Mouse (Mus musculus) limb, embryonic 14.5 days (tissue): Measurements from ENCODE around the gene Ppp2r5c. TPM values are rescaled to one million over a fixed set of nuclear protein-coding genes. Genes with fewer than 3 reads are reported as not detected.

Experiments used
- ATAC-seq: fragments of 200-750 bp; cut with Nextera tagmentation; 2 replicates; pipeline ENCODE4 v1.8.0; 2017; ENCODE audit warnings: low read depth, moderate number of reproducible peaks, moderate TSS enrichment; ENCODE audit not compliant: low FRiP score
- DNase-seq: peaks from one replicate; pipeline ENCODE4 v3.0.0-alpha.2; 2015; ENCODE audit warnings: low spot score
- H3K27ac ChIP-seq: fragments of 300-500 bp; sonication (generic); replicated peaks from 2 replicates; pipeline ENCODE4 v1.5.1; 2014; ENCODE audit warnings: low read depth, mild to moderate bottlenecking, low read length, moderate library complexity, mixed read lengths
- H3K27me3 ChIP-seq: fragments of 300-500 bp; sonication (generic); 2 replicates; pipeline ENCODE4 v1.6.1; 2014; ENCODE audit warnings: low read length, mixed read lengths; ENCODE audit not compliant: control insufficient read depth, insufficient read depth
- H3K36me3 ChIP-seq: fragments of 300-500 bp; sonication (generic); 2 replicates; pipeline ENCODE4 v1.6.1; 2014; ENCODE audit warnings: mild to moderate bottlenecking, low read length, moderate library complexity, mixed read lengths; ENCODE audit not compliant: control insufficient read depth, insufficient read depth
- H3K4me1 ChIP-seq: fragments of 300-500 bp; sonication (generic); 2 replicates; pipeline ENCODE4 v1.6.1; 2014; ENCODE audit warnings: antibody characterized with exemption, low read length, mixed read lengths; ENCODE audit not compliant: control insufficient read depth, insufficient read depth
- H3K4me2 ChIP-seq: fragments of 300-500 bp; sonication (generic); replicated peaks from 2 replicates; pipeline ENCODE4 v1.6.1; 2014; ENCODE audit warnings: low read depth, mild to moderate bottlenecking, low read length, moderate library complexity; ENCODE audit not compliant: severe bottlenecking
- H3K4me3 ChIP-seq: fragments of 300-500 bp; sonication (generic); replicated peaks from 2 replicates; pipeline ENCODE4 v1.5.1; 2014; ENCODE audit warnings: low read length
- H3K9ac ChIP-seq: fragments of 300-500 bp; sonication (generic); 2 replicates; pipeline ENCODE4 v1.6.1; 2014; ENCODE audit warnings: mild to moderate bottlenecking, low read depth, low read length, moderate library complexity; ENCODE audit not compliant: severe bottlenecking
- H3K9me3 ChIP-seq: fragments of 300-500 bp; sonication (generic); 2 replicates; pipeline ENCODE4 v1.6.1; 2016; ENCODE audit warnings: low read length; ENCODE audit not compliant: control insufficient read depth
- POLR2A ChIP-seq: fragments of 200-500 bp; IDR thresholded peaks from 2 replicates; pipeline ENCODE4 v1.8.0; 2012; ENCODE audit warnings: inconsistent platforms, mild to moderate bottlenecking, moderate library complexity, borderline replicate concordance; ENCODE audit not compliant: insufficient read depth, insufficient read length; ENCODE audit errors: extremely low read depth
- WGBS: fragments of 180-500 bp; shearing (Covaris S2); extraction: QIAGEN DNeasy Blood & Tissue Kit; methylation state at CpG from one replicate; pipeline ENCODE4 v1.1.7; 2014; 5-methylcytosine and 5-hydroxymethylcytosine counted together
- polyA plus RNA-seq, 2 experiments: library from polyadenylated mRNA; depleted of rRNA in 1 of 2; stranded (reverse) in 1 of 2; unstranded in 1 of 2; fragments of >200 nt; fragmentation: Nextera tagmentation in 1 of 2; extraction: Ambion mirVana in 1 of 2; gene quantifications; 2 replicates each; pipeline versions ENCODE4 v1.2.1 to v1.2.3; 2012 to 2014

The Ppp2r5c gene
- polyA plus RNA-seq, 2 experiments = 75.2 to 156 TPM

- DNase-seq = no peak
- WGBS = 61% methylated on average over 7 of the region's 7 CpGs
- H3K27me3 ChIP-seq = no peaks in the 10 kb centered on the region
Observed at GRCm38 (mm10) chr12:110431805-110432204, 15.1 kb upstream of the Ppp2r5c start.

GRCm38 (mm10) chr12:110436638-110437366, 10.1 kb upstream of the Ppp2r5c start:
- DNase-seq = no peak
- no peak for ATAC-seq

More at GRCm38 (mm10) chr12:110431805-110432204, 15.1 kb upstream of the Ppp2r5c start:
- no peak for TF ChIP-seq POLR2A
- no peaks in the 10 kb centered on the region for H3K4me1 ChIP-seq
- no peak overlapping the region for H3K4me3 ChIP-seq
- H3K4me2 ChIP-seq = no peak overlapping the region
- no peaks in the 10 kb centered on the region for H3K36me3 ChIP-seq
- H3K9ac ChIP-seq = no peak overlapping the region
- no peaks in the 10 kb centered on the region for H3K9me3 ChIP-seq
- ATAC-seq = no peak
- no peak overlapping the region for H3K27ac ChIP-seq

GRCm38 (mm10) chr12:110437367-110437703, 9.6 kb upstream of the Ppp2r5c start:
- no peaks in the 10 kb centered on the region for H3K36me3 ChIP-seq
- H3K9me3 ChIP-seq = no peaks in the 10 kb centered on the region
- no peak for TF ChIP-seq POLR2A
- no peaks in the 10 kb centered on the region for H3K27me3 ChIP-seq
- ATAC-seq = no peak
- H3K4me2 ChIP-seq = no peak overlapping the region
- H3K9ac ChIP-seq = no peak overlapping the region
- H3K4me1 ChIP-seq = no peaks in the 10 kb centered on the region
- H3K4me3 ChIP-seq = no peak overlapping the region
- DNase-seq = no peak
- WGBS = 38% methylated on average over 7 of the region's 7 CpGs
- H3K27ac ChIP-seq = no peak overlapping the region

More at GRCm38 (mm10) chr12:110436638-110437366, 10.1 kb upstream of the Ppp2r5c start:
- Histone ChIP-seq H3K9ac (no peak overlapping the region), H3K9me3 (no peaks in the 10 kb centered on the region), H3K27me3 (no peaks in the 10 kb centered on the region), H3K4me1 (no peaks in the 10 kb centered on the region), H3K36me3 (no peaks in the 10 kb centered on the region), H3K4me3 (no peak overlapping the region), H3K4me2 (no peak overlapping the region), H3K27ac (no peak overlapping the region)
- 59% methylated on average over 9 of the region's 9 CpGs for whole genome bisulfite sequencing
- TF ChIP-seq POLR2A = no peak

- Histone ChIP-seq H3K27ac (no peak overlapping the region), H3K36me3 (no peaks in the 10 kb centered on the region), H3K4me1 (no peaks in the 10 kb centered on the region), H3K9ac (no peak overlapping the region), H3K4me3 (no peak overlapping the region), H3K9me3 (no peaks in the 10 kb centered on the region), H3K27me3 (no peaks in the 10 kb centered on the region), H3K4me2 (no peak overlapping the region)
- 49% methylated on average over 5 of the region's 5 CpGs for WGBS
- DNase-seq (no peak), ATAC-seq (no peak)
- no peak for TF ChIP-seq POLR2A
Observed at GRCm38 (mm10) chr12:110438367-110438973, 8.4 kb upstream of the Ppp2r5c start.

GRCm38 (mm10) chr12:110442238-110442637, 4.7 kb upstream of the Ppp2r5c start:
- Histone ChIP-seq H3K27ac (no peak overlapping the region), H3K4me2 (no peak overlapping the region), H3K9ac (no peak overlapping the region), H3K4me1 (no peaks in the 10 kb centered on the region), H3K27me3 (no peaks in the 10 kb centered on the region), H3K36me3 (no peaks in the 10 kb centered on the region), H3K9me3 (no peaks in the 10 kb centered on the region), H3K4me3 (no peak overlapping the region)
- 86% methylated on average over 2 of the region's 2 CpGs for WGBS
- DNase-seq = no peak
- TF ChIP-seq POLR2A = no peak
- no peak for ATAC-seq

- Histone ChIP-seq H3K4me3 (no peak overlapping the region), H3K4me2 (no peak overlapping the region), H3K27me3 (no peaks in the 10 kb centered on the region), H3K36me3 (peaks cover 4% of the 10 kb centered on the region; the same call in 1 of the 2 replicates), H3K9me3 (no peaks in the 10 kb centered on the region), H3K4me1 (no peaks in the 10 kb centered on the region), H3K27ac (no peak overlapping the region), H3K9ac (no peak overlapping the region)
- no peak for TF ChIP-seq POLR2A
- ATAC-seq (no peak), DNase-seq (no peak)
- 60% methylated on average over 5 of the region's 5 CpGs for WGBS
Observed at GRCm38 (mm10) chr12:110444530-110444929, 2.4 kb upstream of the Ppp2r5c start.
